Mouse (Mus musculus) olfactory bulb, adult 2 months (tissue): ENCODE results near the gene Rnf8.

Experiments used
- CTCF ChIP-seq: fragments of 200-500 bp; IDR thresholded peaks from 2 replicates; pipeline ENCODE4 v1.5.1; 2012; ENCODE audit warnings: low read depth, mild to moderate bottlenecking, low read length, moderate library complexity; ENCODE audit not compliant: insufficient read depth
- POLR2A ChIP-seq: fragments of 200-500 bp; IDR thresholded peaks from 2 replicates; pipeline ENCODE4 v1.6.1; 2012; ENCODE audit warnings: mild to moderate bottlenecking, low read depth, low read length, moderate library complexity; ENCODE audit not compliant: insufficient read depth

- TF ChIP-seq CTCF, result no peak
- TF ChIP-seq POLR2A, result no peak
These were observed 30.3 kb upstream of the Rnf8 start for GRCm38 (mm10) chr17:29584306-29584705.
